Mouse (Mus musculus): ENCODE results near the gene Gm16503.

GRCm38 (mm10) chr4:147530366-147530765, 9.7 kb upstream of the Gm16503 start:
- TF ChIP-seq POLR2A (IDR thresholded peaks at IDR 0.05; ENCODE audit: insufficient read depth, low read length) (no peak), CTCF (IDR thresholded peaks at IDR 0.05; ENCODE audit: low read depth, low read length) (peak; percentile 4)

Measured in ES-Bruce4 (cell line).